Mouse (Mus musculus) liver, postnatal 0 days (tissue): ENCODE results near the gene Atp1a1. TPM values are rescaled to one million over a fixed set of nuclear protein-coding genes. Genes with fewer than 3 reads are reported as not detected.

ENCODE experiments used
- ATAC-seq: fragments of 200-750 bp; cut with Nextera tagmentation; 2 replicates; pipeline ENCODE4 v1.8.0; 2017; ENCODE audit warnings: mild to moderate bottlenecking, moderate library complexity
- DNase-seq: peaks from one replicate; pipeline ENCODE4 v3.0.0-alpha.2; 2016
- H3K27ac ChIP-seq: fragments of 300-500 bp; sonication (generic); 2 replicates; pipeline ENCODE4 v1.5.1; 2014; ENCODE audit warnings: antibody characterized with exemption, moderate library complexity, mild to moderate bottlenecking, low read depth
- H3K27me3 ChIP-seq: fragments of 300-500 bp; sonication (generic); 2 replicates; pipeline ENCODE4 v1.6.1; 2014; ENCODE audit warnings: low read length, control low read depth, mixed read lengths; ENCODE audit not compliant: insufficient read depth
- H3K36me3 ChIP-seq: fragments of 300-500 bp; sonication (generic); replicated peaks from 2 replicates; pipeline ENCODE4 v1.6.1; 2014; ENCODE audit warnings: mild to moderate bottlenecking, control low read depth, low read length, moderate library complexity, mixed read lengths; ENCODE audit not compliant: insufficient read depth
- H3K4me1 ChIP-seq: fragments of 300-500 bp; sonication (generic); 2 replicates; pipeline ENCODE4 v1.6.1; 2014; ENCODE audit warnings: antibody characterized with exemption, mild to moderate bottlenecking, control low read depth; ENCODE audit not compliant: insufficient read depth
- H3K4me2 ChIP-seq: fragments of 300-500 bp; sonication (generic); 2 replicates; pipeline ENCODE4 v1.6.1; 2014; ENCODE audit warnings: low read depth, mild to moderate bottlenecking, low read length, moderate library complexity, mixed read lengths
- H3K4me3 ChIP-seq: fragments of 300-500 bp; sonication (generic); 2 replicates; pipeline ENCODE4 v1.5.1; 2014; ENCODE audit warnings: low read depth, low read length
- H3K9ac ChIP-seq: fragments of 300-500 bp; sonication (generic); replicated peaks from 2 replicates; pipeline ENCODE4 v1.6.1; 2014; ENCODE audit warnings: mild to moderate bottlenecking, moderate library complexity
- H3K9me3 ChIP-seq: fragments of 300-500 bp; sonication (generic); 2 replicates; pipeline ENCODE4 v1.6.1; 2016; ENCODE audit warnings: mild to moderate bottlenecking, control low read depth, low read length, mixed read lengths
- CTCF ChIP-seq: sonication (generic); IDR thresholded peaks from 2 replicates; pipeline ENCODE4 v1.5.1; 2016; ENCODE audit warnings: antibody characterized with exemption, low read depth
- EP300 ChIP-seq: IDR thresholded peaks from 2 replicates; pipeline ENCODE4 v1.6.1; 2016; ENCODE audit warnings: antibody characterized with exemption, low read depth, mild to moderate bottlenecking
- WGBS: fragments of 180-500 bp; shearing (Covaris S2); extraction: QIAGEN DNeasy Blood & Tissue Kit; methylation state at CpG from one replicate; pipeline ENCODE4 v1.1.7; 2014; ENCODE audit not compliant: insufficient replicate concordance; 5-methylcytosine and 5-hydroxymethylcytosine counted together
- polyA plus RNA-seq: library from polyadenylated mRNA; unstranded; fragments of >200 nt; fragmentation: Nextera tagmentation; extraction: Ambion mirVana; gene quantifications from 2 replicates; pipeline ENCODE4 v1.2.1, GENCODE M21; 2015

Gene Atp1a1
- polyA plus RNA-seq, 1 experiment from 2014 or later: 39.3 TPM

GRCm38 (mm10) chr3:101540568-101540967 lies 63.9 kb downstream of the Atp1a1 start:
- Histone ChIP-seq H3K4me3 (no peak overlapping the region), H3K9me3 (no peaks in the 10 kb centered on the region), H3K9ac (no peak overlapping the region), H3K27ac (no peak overlapping the region), H3K36me3 (no peaks in the 10 kb centered on the region), H3K27me3 (no peaks in the 10 kb centered on the region), H3K4me2 (no peak overlapping the region), H3K4me1 (no peaks in the 10 kb centered on the region)
- ATAC-seq (no peak), DNase-seq (no peak)
- 73% methylated on average over 4 of the region's 4 CpGs for WGBS
- TF ChIP-seq CTCF (no peak), EP300 (no peak)

GRCm38 (mm10) chr3:101536322-101536721 lies 68.2 kb downstream of the Atp1a1 start:
- Histone ChIP-seq H3K27me3 (no peaks in the 10 kb centered on the region), H3K4me1 (0 out of 2 replicates have a peak, but pooled peaks cover under 1% of the 10 kb centered on the region), H3K4me3 (no peak overlapping the region), H3K4me2 (no peak overlapping the region), H3K27ac (no peak overlapping the region), H3K36me3 (no peaks in the 10 kb centered on the region), H3K9ac (no peak overlapping the region), H3K9me3 (no peaks in the 10 kb centered on the region)
- no peak for TF ChIP-seq EP300
- TF ChIP-seq CTCF: no peak
- ATAC-seq: no peak
- WGBS: 78% methylated on average over 7 of the region's 7 CpGs
- DNase-seq: no peak

DNA sequence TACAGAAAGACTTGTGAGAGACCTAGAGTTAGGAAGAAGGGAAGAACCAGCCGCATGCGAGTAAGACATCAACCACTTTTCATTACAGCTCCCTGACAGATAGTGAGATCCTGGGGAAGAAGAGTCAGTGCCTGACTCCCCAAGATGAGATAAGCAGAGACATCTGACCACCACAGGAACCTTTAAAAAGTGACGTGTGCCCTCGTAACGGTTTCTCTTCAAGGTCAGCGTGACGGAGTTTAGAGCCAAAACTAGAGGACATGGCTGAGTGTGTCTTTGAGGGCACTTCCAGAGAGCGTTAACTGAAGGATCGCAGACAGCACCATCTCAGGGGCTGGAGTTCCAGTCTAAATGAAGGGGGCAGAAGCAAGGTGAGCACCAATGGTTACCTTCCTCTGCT lies 70.2 kb downstream of the Atp1a1 start:
- DNase-seq: no peak
- H3K4me1 ChIP-seq: peaks cover 7% of the 10 kb centered on the region; the same call in 1 of the 2 replicates

DNA sequence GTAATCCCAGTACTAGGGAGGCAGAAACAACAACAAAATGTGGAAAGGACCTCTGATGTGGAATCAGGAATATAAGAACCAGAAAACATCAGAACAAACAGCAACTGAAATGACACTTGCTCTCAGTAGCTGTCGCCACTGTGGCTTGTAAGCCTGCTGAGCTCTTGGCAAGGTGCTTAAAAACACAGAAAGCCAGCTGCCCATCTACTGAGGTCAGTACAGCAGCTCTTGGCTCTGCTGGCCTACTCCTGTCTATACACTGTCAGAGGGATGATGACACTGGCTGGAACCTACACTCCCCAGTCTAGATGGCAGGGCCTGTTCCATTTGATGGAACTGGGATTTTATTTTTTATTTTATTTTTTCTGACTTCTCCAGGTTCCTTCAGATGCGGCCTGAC lies 71.1 kb downstream of the Atp1a1 start:
- Histone ChIP-seq H3K4me1 (peaks cover 15% of the 10 kb centered on the region), H3K27me3 (no peaks in the 10 kb centered on the region), H3K36me3 (no peaks in the 10 kb centered on the region), H3K4me2 (no peak overlapping the region), H3K9me3 (no peaks in the 10 kb centered on the region), H3K27ac (no peak overlapping the region), H3K4me3 (no peak overlapping the region), H3K9ac (no peak overlapping the region)
- no peak for TF ChIP-seq EP300
- TF ChIP-seq CTCF: no peak
- DNase-seq: no peak
- WGBS: 85% methylated on average over 2 of the region's 2 CpGs
- ATAC-seq: no peak

More for the DNA sequence above, 70.2 kb downstream of the Atp1a1 start:
- no peak overlapping the region for H3K27ac ChIP-seq
- no peaks in the 10 kb centered on the region for H3K9me3 ChIP-seq
- no peaks in the 10 kb centered on the region for H3K36me3 ChIP-seq
- no peak overlapping the region for H3K9ac ChIP-seq
- ATAC-seq: no peak
- WGBS: 71% methylated on average over 9 of the region's 9 CpGs
- no peaks in the 10 kb centered on the region for H3K27me3 ChIP-seq
- H3K4me2 ChIP-seq: no peak overlapping the region
- no peak overlapping the region for H3K4me3 ChIP-seq
- no peak for TF ChIP-seq EP300
- TF ChIP-seq CTCF: no peak

- H3K27ac ChIP-seq: no peak overlapping the region
- DNase-seq (no peak), ATAC-seq (no peak)
- no peak overlapping the region for H3K4me2 ChIP-seq
- TF ChIP-seq EP300: no peak
- no peak for TF ChIP-seq CTCF
- H3K9ac ChIP-seq: no peak overlapping the region
- no peak overlapping the region for H3K4me3 ChIP-seq
- H3K36me3 ChIP-seq: no peaks in the 10 kb centered on the region
- peaks cover 20% of the 10 kb centered on the region for H3K4me1 ChIP-seq
- WGBS: 59% methylated on average over 10 of the region's 10 CpGs
- no peaks in the 10 kb centered on the region for H3K27me3 ChIP-seq
- no peaks in the 10 kb centered on the region for H3K9me3 ChIP-seq
These were observed 73.6 kb downstream of the Atp1a1 start for GRCm38 (mm10) chr3:101530928-101531327.

DNA sequence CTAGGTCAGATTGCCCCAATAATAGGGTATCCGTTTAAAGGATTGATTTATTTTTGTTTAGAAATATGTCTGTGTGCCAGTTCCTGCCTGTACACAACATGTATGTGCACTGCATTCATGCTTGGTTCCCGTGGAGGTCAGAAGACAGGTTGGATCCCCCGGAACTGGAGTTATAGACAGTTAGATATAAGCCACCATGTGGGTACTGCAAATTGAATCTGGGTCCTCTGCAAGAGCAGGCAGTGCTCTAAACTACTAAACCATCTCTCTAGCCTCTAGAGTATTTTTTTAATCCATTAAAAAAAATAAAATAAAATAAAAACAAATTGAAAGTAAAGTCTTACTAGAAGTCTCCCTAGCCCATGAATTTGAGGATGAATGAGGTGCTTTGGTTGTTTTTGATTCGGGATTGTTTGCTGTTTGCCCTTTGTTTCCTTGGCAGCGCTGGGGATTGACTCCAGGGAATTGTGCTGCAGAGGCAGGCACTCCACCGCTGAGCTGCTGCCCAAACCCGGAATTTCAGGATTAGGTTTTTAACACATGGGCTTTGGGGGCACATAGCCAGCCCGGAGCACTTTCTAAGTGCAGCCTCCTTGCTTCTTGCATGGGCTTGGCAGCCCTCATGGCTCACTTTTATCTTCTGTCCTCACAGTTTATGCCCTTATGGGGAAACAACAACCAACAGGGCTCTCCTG lies 75.4 kb downstream of the Atp1a1 start:
- no peaks in the 10 kb centered on the region for H3K9me3 ChIP-seq
- DNase-seq (no peak), ATAC-seq (no peak)
- no peak overlapping the region for H3K9ac ChIP-seq
- H3K4me1 ChIP-seq: peaks cover 20% of the 10 kb centered on the region
- H3K27me3 ChIP-seq: no peaks in the 10 kb centered on the region
- H3K36me3 ChIP-seq: no peaks in the 10 kb centered on the region
- 49% methylated on average over 8 of the region's 8 CpGs for WGBS
- no peak overlapping the region for H3K4me3 ChIP-seq
- no peak overlapping the region for H3K4me2 ChIP-seq
- TF ChIP-seq EP300 (no peak), CTCF (no peak)
- H3K27ac ChIP-seq: no peak overlapping the region
